In the genomic region with DNA sequence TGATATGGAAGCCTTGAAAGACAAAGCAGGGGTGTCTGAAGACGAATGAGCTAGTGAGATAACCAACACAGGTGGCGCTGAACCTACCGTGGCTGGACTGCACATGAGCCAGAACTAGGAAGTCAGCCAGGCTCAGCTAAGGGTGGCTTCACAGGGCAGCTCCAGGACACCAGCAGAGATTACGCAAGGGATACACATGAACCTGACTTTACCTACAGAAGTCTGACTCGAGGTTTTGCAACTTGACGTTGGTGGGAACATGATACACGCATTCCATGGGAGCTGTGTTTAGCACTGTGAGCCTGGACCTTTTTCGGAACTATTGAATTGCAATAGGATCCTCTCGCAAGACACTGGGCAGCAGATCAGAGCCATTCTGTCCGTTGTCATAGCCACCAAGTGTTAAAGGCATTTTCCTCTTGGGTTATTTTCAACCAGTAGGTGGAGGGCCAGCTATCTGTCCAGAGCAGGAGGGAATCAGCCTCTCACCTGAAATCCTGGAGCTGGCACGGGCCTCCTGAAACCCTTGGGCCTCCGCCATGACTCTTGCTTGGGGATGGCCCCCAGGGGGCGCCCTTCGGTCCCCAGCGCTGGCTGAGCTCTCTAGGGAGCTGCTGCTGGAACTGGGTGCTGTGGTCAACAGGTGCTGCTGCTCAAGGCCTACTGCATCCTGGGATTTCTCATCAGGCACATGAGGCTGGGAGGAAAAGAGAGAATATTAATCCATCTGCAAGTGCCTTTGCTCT, we compare ENCODE assay signal across 9 mouse cellular contexts. TPM values are rescaled to one million over a fixed set of nuclear protein-coding genes. Genes with fewer than 3 reads are reported as not detected.
A peak's percentile ranks its signal among the peaks of the same experiment; 100 is the strongest.
DNase-seq lines count a peak whose midpoint lies in the region; ATAC-seq and TF ChIP-seq lines count a peak whose summit lies in the region.
"Had no signal": no experiment of that assay in that cellular context is flagged by ENCODE, and none has a peak within 500 bp of the region (broad histone marks: within the 10 kb centered on the region; RNA-seq: fewer than 3 reads in every experiment).

No protein-coding gene starts in this region.

- no peak for ATAC-seq in liver, embryonic 14.5 days (ENCODE audit: insufficient read depth)
- no peak for ATAC-seq in forebrain, embryonic 14.5 days

- in situ Hi-C loops in CH12.LX (cut with MboI; ENCODE audit: low pct_ligation_motif_present, low pct_unique_long_range_greater_than_20kb, low sequenced_read_pairs), result loop anchor here (5.0 kb wide), 1 partner anchor 63 kb away; no protein-coding TSS in a partner anchor

- peak; percentile 51 to 84 for TF ChIP-seq CTCF in CH12.LX (conservative IDR thresholded peaks at IDR 0.05 in 1 of 2, IDR thresholded peaks at IDR 0.05 in 1 of 2; ENCODE audit: low read depth in 2 of 2, low read length in 2 of 2)
- TF ChIP-seq CTCF in liver, embryonic 14.5 days (IDR thresholded peaks at IDR 0.05; ENCODE audit: low read depth), result peak; percentile 88

- WGBS in liver, embryonic 14.5 days (ENCODE audit: insufficient replicate concordance), result 48% methylated on average over 15 of the region's 15 CpGs
- 63% methylated on average over 15 of the region's 15 CpGs for WGBS in forebrain, embryonic 14.5 days

- TF ChIP-seq RAD21 in CH12.LX (IDR thresholded peaks at IDR 0.05; ENCODE audit: low read depth, low read length), result peak; percentile 60

- no peak for TF ChIP-seq EP300 in CH12.LX (IDR thresholded peaks at IDR 0.05; ENCODE audit: low read length)
- TF ChIP-seq EP300 in liver, embryonic 14.5 days (IDR thresholded peaks at IDR 0.05; ENCODE audit: low read depth), result no peak

- TF ChIP-seq POLR2A in CH12.LX (IDR thresholded peaks at IDR 0.05; ENCODE audit: low read depth, low read length), result no peak

- H3K4me2 ChIP-seq in CH12.LX (ENCODE audit: insufficient read depth, low read depth, poor library complexity, severe bottlenecking), result no peak overlapping the region
- H3K4me2 ChIP-seq in liver, embryonic 14.5 days (ENCODE audit: low read depth), result no peak overlapping the region
- no peak overlapping the region for H3K4me2 ChIP-seq in forebrain, embryonic 14.5 days (ENCODE audit: low read length)
- H3K4me2 ChIP-seq: hindbrain, embryonic 15.5 days had no signal

- H3K4me3 ChIP-seq in CH12.LX (replicated peaks in 1 of 3; ENCODE audit: low read depth in 2 of 3, low read length in 2 of 3, poor library complexity in 1 of 3), result no peak overlapping the region
- no peak overlapping the region for H3K4me3 ChIP-seq in liver, embryonic 14.5 days (ENCODE audit: insufficient read depth in 1 of 2, low read depth in 2 of 2, low read length in 2 of 2)
- no peak overlapping the region for H3K4me3 ChIP-seq in forebrain, embryonic 14.5 days (ENCODE audit: low read depth, low read length)
- H3K4me3 ChIP-seq: hindbrain, embryonic 15.5 days had no signal

- dilution Hi-C loops in CH12.LX (cut with MboI; ENCODE audit: extremely low pct_ligation_motif_present, extremely low pct_unique_long_range_greater_than_20kb, low sequenced_read_pairs), result no loop called here

- H3K9me3 ChIP-seq in CH12.LX (replicated peaks; ENCODE audit: low read length), result no peaks in the 10 kb centered on the region
- H3K9me3 ChIP-seq in liver, embryonic 14.5 days (ENCODE audit: control insufficient read depth, low read length), result no peaks in the 10 kb centered on the region
- no peaks in the 10 kb centered on the region for H3K9me3 ChIP-seq in forebrain, embryonic 14.5 days (replicated peaks; ENCODE audit: control insufficient read depth, low read length)
- H3K9me3 ChIP-seq: hindbrain, embryonic 15.5 days had no signal

- H3K36me3 ChIP-seq in CH12.LX (replicated peaks in 1 of 2; ENCODE audit: control insufficient read depth in 1 of 2, insufficient read depth in 1 of 2, low read length in 1 of 2), result peaks cover 53 to 97% of the 10 kb centered on the region in 2 experiments
- H3K36me3 ChIP-seq in liver, embryonic 14.5 days (replicated peaks; ENCODE audit: control insufficient read depth, insufficient read depth, low read depth), result no peaks in the 10 kb centered on the region
- H3K36me3 ChIP-seq in splenic B cell, adult 2 months (ENCODE audit: control insufficient read depth, insufficient read depth, low read length, poor library complexity, severe bottlenecking), result peaks cover 1% of the 10 kb centered on the region; the same call in 1 of the 2 replicates
- H3K36me3 ChIP-seq in forebrain, embryonic 14.5 days (ENCODE audit: control insufficient read depth, insufficient read depth, low read length), result no peaks in the 10 kb centered on the region
- H3K36me3 ChIP-seq: hindbrain, embryonic 15.5 days had no signal

- intact Hi-C loops in left cerebral cortex, postnatal 4 days (cut with DNase I), result no loop called here

- no peak overlapping the region for H3K9ac ChIP-seq in CH12.LX (ENCODE audit: insufficient read depth, low read depth)
- no peak overlapping the region for H3K9ac ChIP-seq in liver, embryonic 14.5 days (replicated peaks)
- H3K9ac ChIP-seq in forebrain, embryonic 14.5 days (ENCODE audit: low read length), result no peak overlapping the region
- H3K9ac ChIP-seq: hindbrain, embryonic 15.5 days had no signal

- no peaks in the 10 kb centered on the region for H3K27me3 ChIP-seq in CH12.LX (replicated peaks)
- no peaks in the 10 kb centered on the region for H3K27me3 ChIP-seq in liver, embryonic 14.5 days (ENCODE audit: control insufficient read depth, insufficient read depth, low read length)
- H3K27me3 ChIP-seq in splenic B cell, adult 2 months (ENCODE audit: control insufficient read depth, insufficient read depth, low read length, poor library complexity, severe bottlenecking), result no peaks in the 10 kb centered on the region
- H3K27me3 ChIP-seq in forebrain, embryonic 14.5 days (replicated peaks; ENCODE audit: control insufficient read depth, insufficient read depth, low read length), result no peaks in the 10 kb centered on the region
- H3K27me3 ChIP-seq: hindbrain, embryonic 15.5 days had no signal

- no peak overlapping the region for H3K27ac ChIP-seq in CH12.LX (ENCODE audit: insufficient read depth, low read depth)
- no peak overlapping the region for H3K27ac ChIP-seq in liver, embryonic 14.5 days
- H3K27ac ChIP-seq in forebrain, embryonic 14.5 days (ENCODE audit: low read depth, low read length), result no peak overlapping the region
- H3K27ac ChIP-seq: hindbrain, embryonic 15.5 days had no signal

- peak; percentile 32 for DNase-seq in layer of hippocampus, adult 11-12 months (ENCODE audit: low spot score)
- no peak for DNase-seq in layer of hippocampus, adult 8-10 months (ENCODE audit: low spot score in 2 of 2)
- DNase-seq in CH12.LX (ENCODE audit: extremely low read depth), result peak; percentile 52
- peak; percentile 71 for DNase-seq in adrenal gland, postnatal 10 days
- no peak for DNase-seq in liver, embryonic 14.5 days (ENCODE audit: low read depth in 3 of 3, low spot score in 3 of 3)
- peak; percentile 67 for DNase-seq in splenic B cell, adult 2 months (ENCODE audit: low read depth, low spot score)
- DNase-seq in forebrain, embryonic 14.5 days (ENCODE audit: low spot score), result no peak
- DNase-seq in left cerebral cortex, postnatal 4 days, result no peak

- H3K4me1 ChIP-seq in CH12.LX (ENCODE audit: control insufficient read depth in 1 of 2, insufficient read depth in 2 of 2), result peaks cover 22 to 40% of the 10 kb centered on the region in 2 experiments
- H3K4me1 ChIP-seq in liver, embryonic 14.5 days (replicated peaks; ENCODE audit: control insufficient read depth in 2 of 2, insufficient read depth in 2 of 2, low read length in 1 of 2), result peaks cover 11 to 22% of the 10 kb centered on the region in 2 experiments
- H3K4me1 ChIP-seq in forebrain, embryonic 14.5 days (ENCODE audit: control insufficient read depth, insufficient read depth, low read length), result no peaks in the 10 kb centered on the region

- no peaks in the 10 kb centered on the region for H3K79me2 ChIP-seq in CH12.LX (replicated peaks; ENCODE audit: control insufficient read depth, extremely low read depth, insufficient read depth, poor library complexity, severe bottlenecking)

TF ChIP-seq in CH12.LX, 34 proteins besides CTCF, POLR2A, EP300 and RAD21:
- TF ChIP-seq SMC3 (IDR thresholded peaks at IDR 0.05; ENCODE audit: low read depth, low read length) (peak; percentile 90), MAZ (IDR thresholded peaks at IDR 0.05; ENCODE audit: low read depth, low read length) (no peak), BHLHE40 (IDR thresholded peaks at IDR 0.05; ENCODE audit: low read depth, low read length) (peak; percentile 35; the same call in 1 of the 2 replicates), MYC (IDR thresholded peaks at IDR 0.05; ENCODE audit: low read depth, low read length) (0 out of 2 replicates have a peak, but pooled peaks have one; percentile 30), PAX5 (IDR thresholded peaks at IDR 0.05; ENCODE audit: low read length) (no peak), ZC3H11A (IDR thresholded peaks at IDR 0.05; ENCODE audit: low read depth, low read length) (peak; percentile 24)

RNA-seq across cellular contexts. Expression of gene Vps13d, which starts 24.6 kb away (rescaled TPM):
- 10 to 100 TPM; 62.7 to 72.9 (median 68.3) TPM for total RNA-seq in layer of hippocampus, adult 8-10 months (2022)
- 9.7 and 10.8 TPM in 2 replicates for total RNA-seq in CH12.LX (2012; rRNA removed)
- 8.2 and 9.8 TPM in 2 replicates for total RNA-seq in CH12.LX (2014; rRNA removed)
- polyA plus RNA-seq in CH12.LX (2012; ENCODE audit: insufficient read length, low read depth), result 9.4 and 9.6 TPM in 2 replicates
- total RNA-seq in adrenal gland, postnatal 10 days (2021), result 10 to 100 TPM; 49.4 to 66.0 TPM
- 3.9 and 7.1 TPM in 2 replicates for polyA plus RNA-seq in liver, embryonic 14.5 days (2012; rRNA removed)
- polyA plus RNA-seq in liver, embryonic 14.5 days (2014; fragmentation: Nextera tagmentation; extraction: Ambion mirVana), result 4.8 and 5.3 TPM in 2 replicates
- polyA plus RNA-seq in forebrain, embryonic 14.5 days (2014; fragmentation: Nextera tagmentation; extraction: Ambion mirVana), result 9.0 and 11.6 TPM in 2 replicates
- total RNA-seq in left cerebral cortex, postnatal 4 days (2021), result 10 to 100 TPM; 50.3 to 51.0 TPM

RNA-seq across cellular contexts. Expression of gene Tnfrsf1b, which starts 27.3 kb away (rescaled TPM):
- total RNA-seq in layer of hippocampus, adult 8-10 months (2022), result 1 to 10 TPM; 2.7 to 6.6 (median 4.6) TPM
- total RNA-seq in CH12.LX (2012; rRNA removed) (14.9 and 16.7 TPM in 2 replicates), CH12.LX (2014; rRNA removed) (10.7 and 11.4 TPM in 2 replicates)
- polyA plus RNA-seq in CH12.LX (2012; ENCODE audit: insufficient read length, low read depth), result 18.8 and 21.6 TPM in 2 replicates
- total RNA-seq in adrenal gland, postnatal 10 days (2021), result 10 to 100 TPM in 1 of 2 experiments, 1 to 10 TPM in 1; 8.3 to 10.3 TPM
- 3.2 and 4.5 TPM in 2 replicates for polyA plus RNA-seq in liver, embryonic 14.5 days (2012; rRNA removed)
- 4.2 and 4.7 TPM in 2 replicates for polyA plus RNA-seq in liver, embryonic 14.5 days (2014; fragmentation: Nextera tagmentation; extraction: Ambion mirVana)
- polyA plus RNA-seq in forebrain, embryonic 14.5 days (2014; fragmentation: Nextera tagmentation; extraction: Ambion mirVana), result 1.9 and 2.6 TPM in 2 replicates
- total RNA-seq in left cerebral cortex, postnatal 4 days (2021), result 1 to 10 TPM; 2.4 to 2.9 TPM

Comparison
In these comparisons a context has a peak if more than half of its experiments do, and no peak if none do; other contexts are left out.
1. DNase-seq: peak in layer of hippocampus, adult 11-12 months (single experiment), CH12.LX (single experiment), adrenal gland, postnatal 10 days (single experiment) and splenic B cell, adult 2 months (single experiment); none in layer of hippocampus, adult 8-10 months (0 of 2), liver, embryonic 14.5 days (0 of 3), forebrain, embryonic 14.5 days (single experiment) and left cerebral cortex, postnatal 4 days (single experiment).
2. RNA of gene Vps13d, which starts 24.6 kb away (total RNA-seq): 62.7 to 72.9 TPM in layer of hippocampus, adult 8-10 months, 49.4 to 66.0 TPM in adrenal gland, postnatal 10 days and 50.3 to 51.0 TPM in left cerebral cortex, postnatal 4 days; 8.2 to 10.8 TPM in CH12.LX; every median in the first group is over 4 times any median in the second.